Mouse (Mus musculus) heart, postnatal 0 days (tissue): ENCODE results near the gene Rnf148. TPM values are rescaled to one million over a fixed set of nuclear protein-coding genes. Genes with fewer than 3 reads are reported as not detected.

Experiments used
- ATAC-seq: fragments of 200-750 bp; cut with Nextera tagmentation; 2 replicates; pipeline ENCODE4 v1.8.0; 2017; ENCODE audit warnings: low read depth, moderate number of reproducible peaks, moderate library complexity; ENCODE audit not compliant: insufficient read depth
- DNase-seq: peaks from one replicate; pipeline ENCODE4 v3.0.0-alpha.2; 2016; ENCODE audit warnings: low spot score
- H3K27ac ChIP-seq: fragments of 300-500 bp; sonication (generic); 2 replicates; pipeline ENCODE4 v1.5.1; 2014; ENCODE audit warnings: low read depth, mild to moderate bottlenecking
- H3K27me3 ChIP-seq: fragments of 300-500 bp; sonication (generic); 2 replicates; pipeline ENCODE4 v1.6.1; 2014; ENCODE audit warnings: low read length, mixed read lengths; ENCODE audit not compliant: control insufficient read depth, insufficient read depth
- H3K36me3 ChIP-seq: fragments of 300-500 bp; sonication (generic); replicated peaks from 2 replicates; pipeline ENCODE4 v1.6.1; 2014; ENCODE audit warnings: low read length, mixed read lengths; ENCODE audit not compliant: control insufficient read depth, insufficient read depth
- H3K4me1 ChIP-seq: fragments of 300-500 bp; sonication (generic); 2 replicates; pipeline ENCODE4 v1.6.1; 2014; ENCODE audit warnings: antibody characterized with exemption; ENCODE audit not compliant: control insufficient read depth, insufficient read depth
- H3K4me2 ChIP-seq: fragments of 300-500 bp; sonication (generic); 2 replicates; pipeline ENCODE4 v1.6.1; 2014; ENCODE audit warnings: low read depth, mild to moderate bottlenecking, low read length, moderate library complexity
- H3K4me3 ChIP-seq: fragments of 300-500 bp; sonication (generic); 2 replicates; pipeline ENCODE4 v1.5.1; 2014; ENCODE audit warnings: low read depth, low read length
- H3K9ac ChIP-seq: fragments of 300-500 bp; sonication (generic); replicated peaks from 2 replicates; pipeline ENCODE4 v1.6.1; 2014; ENCODE audit warnings: low read depth, low read length, mixed read lengths
- H3K9me3 ChIP-seq: fragments of 300-500 bp; sonication (generic); replicated peaks from 2 replicates; pipeline ENCODE4 v1.6.1; 2016; ENCODE audit warnings: low read length; ENCODE audit not compliant: control insufficient read depth
- CTCF ChIP-seq: IDR thresholded peaks from 2 replicates; pipeline ENCODE4 v1.5.1; 2016; ENCODE audit warnings: antibody characterized with exemption, control low read depth, low read depth
- EP300 ChIP-seq: IDR thresholded peaks from 2 replicates; pipeline ENCODE4 v1.6.1; 2016; ENCODE audit warnings: antibody characterized with exemption, low read depth
- WGBS: fragments of 180-500 bp; shearing (Covaris S2); extraction: QIAGEN DNeasy Blood & Tissue Kit; methylation state at CpG from one replicate; pipeline ENCODE4 v1.1.7; 2014; 5-methylcytosine and 5-hydroxymethylcytosine counted together
- polyA plus RNA-seq: library from polyadenylated mRNA; unstranded; fragments of >200 nt; fragmentation: Nextera tagmentation; extraction: Ambion mirVana; gene quantifications from 2 replicates; pipeline ENCODE4 v1.2.1, GENCODE M21; 2015
- total RNA-seq: library from RNA; depleted of rRNA; stranded (reverse); fragments of >200 nt; gene quantifications from 2 replicates; pipeline ENCODE4 v1.2.3, GENCODE M21; 2014; ENCODE audit warnings: low replicate concordance; rRNA removed

Gene Rnf148
- total and polyA plus RNA-seq, 2 experiments from 2014 or later, result not detected

DNA sequence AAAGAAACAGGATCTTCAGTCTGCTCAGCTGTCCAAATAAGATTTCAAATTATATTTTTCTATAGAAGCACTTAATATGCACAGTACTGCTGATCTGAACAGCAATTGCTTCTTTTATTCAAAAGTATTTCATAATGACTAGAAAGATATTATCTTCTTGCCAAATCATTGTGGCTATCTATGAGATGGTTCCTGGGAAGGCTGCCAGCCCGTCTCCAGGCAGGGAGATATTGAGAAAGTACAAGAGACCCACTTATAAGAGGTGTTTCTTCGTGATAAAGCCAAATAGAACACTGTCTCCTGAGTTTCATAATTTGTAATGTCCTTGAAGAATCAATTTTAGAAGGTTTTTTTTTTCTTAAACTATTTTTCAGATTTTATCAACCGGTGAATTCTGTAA, 17.9 kb downstream of the Rnf148 start:
- Histone ChIP-seq H3K4me1 (no peaks in the 10 kb centered on the region), H3K9me3 (no peaks in the 10 kb centered on the region), H3K36me3 (no peaks in the 10 kb centered on the region), H3K9ac (no peak overlapping the region), H3K27me3 (no peaks in the 10 kb centered on the region), H3K4me3 (no peak overlapping the region), H3K4me2 (no peak overlapping the region), H3K27ac (no peak overlapping the region)
- no peak for ATAC-seq
- DNase-seq, result no peak
- TF ChIP-seq EP300 (no peak), CTCF (no peak)
- 61% methylated on average over 3 of the region's 3 CpGs for WGBS

DNA sequence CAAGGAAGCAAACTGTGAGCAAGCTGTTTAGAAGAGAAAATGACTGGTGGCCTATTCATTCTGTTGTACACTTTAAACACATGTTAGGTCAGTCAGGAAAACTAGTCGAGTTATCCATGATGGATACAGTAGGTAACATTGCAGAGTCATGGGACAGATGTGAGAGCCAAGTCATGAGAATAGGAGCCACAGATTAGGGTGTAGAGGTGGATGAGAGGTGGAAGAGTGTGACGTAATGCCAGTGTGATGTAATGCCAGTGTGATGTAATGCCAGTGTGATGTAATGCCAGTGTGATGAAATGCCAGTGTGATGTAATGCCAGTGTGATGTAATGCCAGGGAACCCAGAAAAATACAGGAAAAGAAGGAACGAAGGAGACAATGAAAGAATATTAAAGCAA, 19.7 kb downstream of the Rnf148 start:
- Histone ChIP-seq H3K36me3 (no peaks in the 10 kb centered on the region), H3K9ac (no peak overlapping the region), H3K4me2 (no peak overlapping the region), H3K4me3 (no peak overlapping the region), H3K27ac (no peak overlapping the region), H3K27me3 (no peaks in the 10 kb centered on the region), H3K4me1 (no peaks in the 10 kb centered on the region), H3K9me3 (no peaks in the 10 kb centered on the region)
- TF ChIP-seq CTCF, result no peak
- no peak for TF ChIP-seq EP300
- 76% methylated on average over 3 of the region's 3 CpGs for WGBS
- no peak for ATAC-seq
- DNase-seq, result no peak

DNA sequence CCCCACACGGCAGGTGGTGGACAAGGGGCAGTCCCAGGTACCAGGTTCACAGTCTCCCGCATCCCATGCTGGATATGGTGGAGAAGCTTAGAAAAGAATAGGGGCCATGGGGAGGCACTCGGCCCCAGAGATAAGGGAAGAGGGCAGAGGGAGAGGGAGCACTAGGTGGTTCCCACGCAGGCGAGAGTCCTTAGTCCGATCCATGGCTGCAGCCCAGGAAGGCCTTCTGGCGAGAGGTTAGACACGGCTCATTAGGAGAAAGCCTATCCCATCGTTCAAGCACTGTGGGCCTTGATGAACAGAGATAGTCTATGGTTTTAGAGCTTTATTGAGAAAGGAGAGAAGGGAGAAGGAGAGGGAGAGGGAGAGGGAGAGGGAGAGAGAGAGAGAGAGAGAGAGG, 20.9 kb downstream of the Rnf148 start:
- Histone ChIP-seq H3K27ac (no peak overlapping the region), H3K9ac (no peak overlapping the region), H3K4me1 (no peaks in the 10 kb centered on the region), H3K4me3 (no peak overlapping the region), H3K9me3 (no peaks in the 10 kb centered on the region), H3K27me3 (no peaks in the 10 kb centered on the region), H3K36me3 (no peaks in the 10 kb centered on the region), H3K4me2 (no peak overlapping the region)
- no peak for DNase-seq
- 83% methylated on average over 9 of the region's 9 CpGs for WGBS
- TF ChIP-seq EP300, result no peak
- TF ChIP-seq CTCF, result no peak
- ATAC-seq, result no peak

DNA sequence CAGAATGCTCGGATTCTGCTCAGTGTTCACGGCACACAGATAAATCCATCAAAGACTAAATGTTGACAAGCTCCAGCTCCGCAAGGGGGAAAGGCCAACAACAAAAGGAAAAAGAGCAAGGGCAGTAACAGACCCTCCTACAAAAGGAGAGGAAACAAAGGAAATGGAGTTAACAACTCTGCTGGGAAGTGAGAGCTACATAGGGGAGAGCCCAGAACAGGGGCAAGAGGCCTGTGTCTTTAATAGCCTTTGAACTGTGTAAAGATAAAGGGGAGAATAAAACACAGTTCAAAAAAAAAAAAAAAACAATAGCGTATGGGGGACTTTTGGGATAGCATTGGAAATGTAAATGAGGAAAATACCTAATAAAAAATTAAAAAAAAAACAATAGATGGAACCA, 24.5 kb downstream of the Rnf148 start:
- Histone ChIP-seq H3K4me2 (no peak overlapping the region), H3K27me3 (no peaks in the 10 kb centered on the region), H3K36me3 (no peaks in the 10 kb centered on the region), H3K27ac (no peak overlapping the region), H3K9ac (no peak overlapping the region), H3K4me1 (no peaks in the 10 kb centered on the region), H3K4me3 (no peak overlapping the region), H3K9me3 (no peaks in the 10 kb centered on the region)
- ATAC-seq (no peak), DNase-seq (no peak)
- 20% methylated on average over 4 of the region's 4 CpGs for WGBS
- TF ChIP-seq EP300 (no peak), CTCF (no peak)

Other genes with a start within 250 kb of the Rnf148 start
- gene Rnf133, start 4.8 kb downstream of the Rnf148 start, total RNA-seq, result not detected in 2 replicates
- gene Rnf133, start 4.8 kb downstream of the Rnf148 start, polyA plus RNA-seq, result not detected in 2 replicates
- gene Cadps2, start 184.3 kb upstream of the Rnf148 start, total RNA-seq, result 0.31 and 1.8 TPM in 2 replicates
- 0.44 and 0.56 TPM in 2 replicates for gene Cadps2, start 184.3 kb upstream of the Rnf148 start, polyA plus RNA-seq